Mouse (Mus musculus): ENCODE measurements around the gene Fam206a. TPM values are rescaled to one million over a fixed set of nuclear protein-coding genes. Genes with fewer than 3 reads are reported as not detected.
A peak's percentile ranks its signal among the peaks of the same experiment; 100 is the strongest.

The Fam206a gene
- polyA plus RNA-seq, 1 experiment from 2014 or later, result 17.8 TPM

DNA sequence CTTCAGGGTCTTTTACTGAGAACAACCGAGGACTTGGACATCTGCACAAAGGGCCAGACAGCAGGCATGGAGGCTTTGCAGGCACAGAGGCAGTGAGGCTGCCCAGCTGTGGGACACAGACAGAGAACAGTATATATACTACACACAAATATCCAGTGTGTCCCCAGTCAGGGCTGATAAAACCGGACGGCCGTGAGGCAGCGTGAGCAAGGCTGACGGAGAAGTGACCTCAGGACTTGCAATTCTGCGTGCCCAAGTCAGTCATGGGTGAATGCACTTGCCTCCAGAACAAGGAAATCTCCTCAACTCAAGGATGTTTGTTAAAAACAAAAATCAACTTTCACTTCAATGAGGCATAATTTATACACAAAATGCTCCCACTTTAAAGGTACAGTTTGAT lies 29.9 kb downstream of the Fam206a start:
- ATAC-seq (ENCODE audit: low read depth), result no peak
- Histone ChIP-seq H3K9ac (replicated peaks; ENCODE audit: low read depth, low read length) (no peak overlapping the region), H3K4me1 (ENCODE audit: control insufficient read depth, insufficient read depth, low read length) (no peaks in the 10 kb centered on the region), H3K27ac (ENCODE audit: low read depth, low read length) (no peak overlapping the region), H3K4me2 (ENCODE audit: low read depth, low read length) (no peak overlapping the region), H3K36me3 (ENCODE audit: control insufficient read depth, insufficient read depth, low read length) (peaks cover 23% of the 10 kb centered on the region), H3K4me3 (ENCODE audit: low read depth, low read length) (no peak overlapping the region), H3K27me3 (ENCODE audit: control insufficient read depth, insufficient read depth, low read length) (no peaks in the 10 kb centered on the region), H3K9me3 (ENCODE audit: control insufficient read depth, low read length) (no peaks in the 10 kb centered on the region)
- WGBS, result 90% methylated on average over 7 of the region's 7 CpGs

DNA sequence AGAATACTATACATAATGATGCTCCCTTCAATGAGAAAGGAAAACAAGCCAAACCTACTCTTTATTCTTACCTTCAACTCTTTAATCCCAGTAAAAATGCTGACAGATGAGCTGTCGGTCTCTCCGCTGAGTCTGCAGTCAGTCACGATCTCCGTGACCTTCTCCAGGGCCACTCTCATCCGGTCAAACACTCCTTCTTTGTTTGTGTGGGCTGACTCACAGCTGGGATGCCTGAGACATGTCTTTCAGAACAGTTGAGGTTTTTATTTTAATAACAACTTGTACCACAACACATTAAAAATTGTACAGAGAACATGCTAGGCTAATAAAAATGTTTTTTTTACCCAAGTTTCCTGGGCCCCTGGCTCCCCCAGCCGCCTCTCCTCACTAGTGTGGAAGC lies 35.5 kb downstream of the Fam206a start:
- ATAC-seq (ENCODE audit: low read depth), result no peak
- WGBS, result 87% methylated on average over 6 of the region's 6 CpGs
- Histone ChIP-seq H3K4me1 (ENCODE audit: control insufficient read depth, insufficient read depth, low read length) (no peaks in the 10 kb centered on the region), H3K9me3 (ENCODE audit: control insufficient read depth, low read length) (no peaks in the 10 kb centered on the region), H3K27me3 (ENCODE audit: control insufficient read depth, insufficient read depth, low read length) (no peaks in the 10 kb centered on the region), H3K27ac (ENCODE audit: low read depth, low read length) (no peak overlapping the region), H3K36me3 (ENCODE audit: control insufficient read depth, insufficient read depth, low read length) (peaks cover 25% of the 10 kb centered on the region; the same call in 1 of the 2 replicates), H3K9ac (replicated peaks; ENCODE audit: low read depth, low read length) (no peak overlapping the region), H3K4me2 (ENCODE audit: low read depth, low read length) (no peak overlapping the region), H3K4me3 (ENCODE audit: low read depth, low read length) (no peak overlapping the region)

GRCm38 (mm10) chr4:56840297-56840696 lies 38.2 kb downstream of the Fam206a start:
- Histone ChIP-seq H3K4me3 (ENCODE audit: low read depth, low read length) (no peak overlapping the region), H3K36me3 (ENCODE audit: control insufficient read depth, insufficient read depth, low read length) (peaks cover 18% of the 10 kb centered on the region; the same call in 1 of the 2 replicates), H3K4me2 (ENCODE audit: low read depth, low read length) (no peak overlapping the region), H3K27me3 (ENCODE audit: control insufficient read depth, insufficient read depth, low read length) (no peaks in the 10 kb centered on the region), H3K9ac (replicated peaks; ENCODE audit: low read depth, low read length) (no peak overlapping the region), H3K27ac (ENCODE audit: low read depth, low read length) (no peak overlapping the region), H3K9me3 (ENCODE audit: control insufficient read depth, low read length) (no peaks in the 10 kb centered on the region), H3K4me1 (ENCODE audit: control insufficient read depth, insufficient read depth, low read length) (no peaks in the 10 kb centered on the region)
- ATAC-seq (ENCODE audit: low read depth), result no peak
- 90% methylated on average over 3 of the region's 3 CpGs for WGBS

DNA sequence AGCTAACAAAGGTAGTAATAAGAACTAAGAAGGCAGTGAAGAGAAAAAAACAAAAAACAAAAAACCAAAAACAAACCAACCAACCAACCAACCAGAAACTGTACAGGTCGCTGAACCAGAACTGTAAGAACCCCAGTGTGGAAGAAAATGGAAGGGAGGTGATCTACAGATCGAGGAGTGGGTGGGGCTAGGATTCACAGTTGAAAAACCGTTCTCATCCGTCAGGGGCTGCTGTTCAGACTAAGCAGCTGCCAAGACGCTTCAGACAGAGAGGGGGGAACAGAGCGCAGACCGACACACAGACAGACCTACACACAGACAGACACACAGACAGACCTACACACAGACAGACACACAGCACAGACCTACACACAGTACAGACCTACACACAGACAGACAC lies 40.4 kb downstream of the Fam206a start:
- no peak overlapping the region for H3K9ac ChIP-seq (replicated peaks; ENCODE audit: low read depth, low read length)
- no peaks in the 10 kb centered on the region for H3K9me3 ChIP-seq (ENCODE audit: control insufficient read depth, low read length)
- no peak for ATAC-seq (ENCODE audit: low read depth)
- no peaks in the 10 kb centered on the region for H3K4me1 ChIP-seq (ENCODE audit: control insufficient read depth, insufficient read depth, low read length)
- no peaks in the 10 kb centered on the region for H3K27me3 ChIP-seq (ENCODE audit: control insufficient read depth, insufficient read depth, low read length)
- no peak overlapping the region for H3K4me3 ChIP-seq (ENCODE audit: low read depth, low read length)
- H3K36me3 ChIP-seq (ENCODE audit: control insufficient read depth, insufficient read depth, low read length), result peaks cover 11% of the 10 kb centered on the region; the same call in 1 of the 2 replicates
- no peak overlapping the region for H3K4me2 ChIP-seq (ENCODE audit: low read depth, low read length)
- 81% methylated on average over 7 of the region's 7 CpGs for WGBS
- no peak overlapping the region for H3K27ac ChIP-seq (ENCODE audit: low read depth, low read length)

GRCm38 (mm10) chr4:56843963-56844362 lies 41.8 kb downstream of the Fam206a start:
- Histone ChIP-seq H3K27ac (ENCODE audit: low read depth, low read length) (no peak overlapping the region), H3K4me1 (ENCODE audit: control insufficient read depth, insufficient read depth, low read length) (no peaks in the 10 kb centered on the region), H3K4me3 (ENCODE audit: low read depth, low read length) (no peak overlapping the region), H3K36me3 (ENCODE audit: control insufficient read depth, insufficient read depth, low read length) (peaks cover 11% of the 10 kb centered on the region; the same call in 1 of the 2 replicates), H3K27me3 (ENCODE audit: control insufficient read depth, insufficient read depth, low read length) (no peaks in the 10 kb centered on the region), H3K9me3 (ENCODE audit: control insufficient read depth, low read length) (no peaks in the 10 kb centered on the region), H3K4me2 (ENCODE audit: low read depth, low read length) (no peak overlapping the region), H3K9ac (replicated peaks; ENCODE audit: low read depth, low read length) (no peak overlapping the region)
- ATAC-seq (ENCODE audit: low read depth), result no peak
- WGBS, result 96% methylated on average over 2 of the region's 2 CpGs

DNA sequence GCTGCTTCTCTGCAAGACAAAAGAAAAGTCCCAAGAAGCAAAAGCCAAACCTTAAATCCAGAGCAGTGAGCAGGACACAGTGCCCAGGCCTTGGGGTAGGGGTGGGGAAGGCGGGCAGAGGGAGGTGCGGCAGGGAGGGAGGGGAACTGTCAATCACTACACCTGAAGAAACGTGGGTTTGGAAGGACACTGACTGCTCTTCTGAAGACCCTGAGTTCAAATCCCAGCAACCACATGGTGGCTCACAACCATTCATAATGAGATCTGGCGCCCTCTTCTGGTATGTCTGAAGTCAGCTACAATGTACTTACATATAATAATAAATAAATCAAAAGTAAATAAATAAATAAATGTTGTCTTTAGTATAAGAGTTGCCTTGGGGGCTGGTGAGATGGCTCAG lies 42.8 kb downstream of the Fam206a start:
- Histone ChIP-seq H3K27me3 (ENCODE audit: control insufficient read depth, insufficient read depth, low read length) (no peaks in the 10 kb centered on the region), H3K9ac (replicated peaks; ENCODE audit: low read depth, low read length) (no peak overlapping the region), H3K4me1 (ENCODE audit: control insufficient read depth, insufficient read depth, low read length) (no peaks in the 10 kb centered on the region), H3K36me3 (ENCODE audit: control insufficient read depth, insufficient read depth, low read length) (peaks cover 11% of the 10 kb centered on the region; the same call in 1 of the 2 replicates), H3K9me3 (ENCODE audit: control insufficient read depth, low read length) (no peaks in the 10 kb centered on the region), H3K27ac (ENCODE audit: low read depth, low read length) (no peak overlapping the region), H3K4me3 (ENCODE audit: low read depth, low read length) (no peak overlapping the region), H3K4me2 (ENCODE audit: low read depth, low read length) (no peak overlapping the region)
- WGBS, result 94% methylated on average over 4 of the region's 4 CpGs
- no peak for ATAC-seq (ENCODE audit: low read depth)

DNA sequence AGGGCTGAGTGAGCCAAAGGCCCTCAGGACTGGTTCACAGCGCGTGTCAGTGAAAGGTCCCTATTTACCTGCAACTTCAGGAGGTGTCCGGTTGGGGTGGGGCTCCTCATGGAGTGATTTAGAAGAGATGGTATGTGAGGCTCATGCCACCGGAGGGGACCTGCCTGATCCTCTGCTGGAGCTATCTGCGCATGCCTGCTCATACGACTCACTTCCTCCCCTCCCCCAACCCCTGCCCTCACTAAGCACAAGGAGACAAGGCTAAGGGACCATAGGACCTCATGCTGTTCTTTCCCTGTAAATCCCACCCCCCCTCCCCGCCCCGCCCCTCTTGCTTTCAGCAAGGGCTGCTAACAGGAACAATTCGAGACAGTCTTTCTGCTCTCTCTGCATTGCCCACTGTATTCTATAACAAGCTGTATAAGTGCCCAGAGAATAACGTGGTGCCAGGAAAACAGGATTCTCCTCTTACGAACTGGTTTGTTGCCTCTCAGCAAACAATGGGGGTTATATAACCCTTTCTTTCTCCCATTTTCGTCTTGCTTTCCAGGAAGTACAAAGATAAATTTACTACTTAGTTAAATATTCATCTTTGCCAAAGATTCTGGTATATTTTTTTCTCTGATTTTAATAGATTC lies 43.9 kb downstream of the Fam206a start:
- Histone ChIP-seq H3K4me1 (ENCODE audit: control insufficient read depth, insufficient read depth, low read length) (no peaks in the 10 kb centered on the region), H3K27me3 (ENCODE audit: control insufficient read depth, insufficient read depth, low read length) (no peaks in the 10 kb centered on the region), H3K9me3 (ENCODE audit: control insufficient read depth, low read length) (no peaks in the 10 kb centered on the region), H3K4me2 (ENCODE audit: low read depth, low read length) (no peak overlapping the region), H3K9ac (replicated peaks; ENCODE audit: low read depth, low read length) (no peak overlapping the region), H3K36me3 (ENCODE audit: control insufficient read depth, insufficient read depth, low read length) (peaks cover 8% of the 10 kb centered on the region; the same call in 1 of the 2 replicates), H3K4me3 (ENCODE audit: low read depth, low read length) (no peak overlapping the region), H3K27ac (ENCODE audit: low read depth, low read length) (no peak overlapping the region)
- 51% methylated on average over 12 of the region's 12 CpGs for WGBS
- peak; percentile 14; the same call in 1 of the 2 replicates for ATAC-seq (ENCODE audit: low read depth)

DNA sequence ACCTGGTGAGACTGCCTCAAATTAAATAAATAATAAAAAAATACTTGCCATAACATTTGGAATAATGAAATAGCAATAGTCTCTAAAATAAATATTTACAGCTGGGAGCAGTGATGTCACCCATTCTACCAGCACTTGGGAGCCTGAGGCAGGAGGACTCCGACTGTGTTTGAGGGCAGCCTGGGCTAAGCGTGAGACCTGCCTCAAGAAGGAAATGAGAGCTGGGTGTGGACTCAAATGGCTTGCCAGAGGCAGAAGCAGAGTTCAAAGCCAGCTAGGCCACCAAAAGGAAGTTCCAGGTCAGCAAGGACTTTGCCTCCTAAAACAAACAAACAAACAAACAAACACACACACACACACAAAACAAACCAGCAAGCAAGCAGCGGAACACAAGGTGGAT lies 45.3 kb downstream of the Fam206a start:
- ATAC-seq (ENCODE audit: low read depth), result no peak
- no peaks in the 10 kb centered on the region for H3K27me3 ChIP-seq (ENCODE audit: control insufficient read depth, insufficient read depth, low read length)
- WGBS, result 87% methylated on average over 3 of the region's 3 CpGs

GRCm38 (mm10) chr4:56848044-56848443 lies 45.9 kb downstream of the Fam206a start:
- no peak overlapping the region for H3K4me2 ChIP-seq (ENCODE audit: low read depth, low read length)
- no peaks in the 10 kb centered on the region for H3K4me1 ChIP-seq (ENCODE audit: control insufficient read depth, insufficient read depth, low read length)
- no peaks in the 10 kb centered on the region for H3K27me3 ChIP-seq (ENCODE audit: control insufficient read depth, insufficient read depth, low read length)
- H3K9me3 ChIP-seq (ENCODE audit: control insufficient read depth, low read length), result no peaks in the 10 kb centered on the region
- 94% methylated on average over 6 of the region's 6 CpGs for WGBS
- no peak overlapping the region for H3K27ac ChIP-seq (ENCODE audit: low read depth, low read length)
- H3K9ac ChIP-seq (replicated peaks; ENCODE audit: low read depth, low read length), result no peak overlapping the region
- no peak for ATAC-seq (ENCODE audit: low read depth)
- H3K36me3 ChIP-seq (ENCODE audit: control insufficient read depth, insufficient read depth, low read length), result peaks cover 6% of the 10 kb centered on the region; the same call in 1 of the 2 replicates
- no peak overlapping the region for H3K4me3 ChIP-seq (ENCODE audit: low read depth, low read length)

More for the DNA sequence above, 45.3 kb downstream of the Fam206a start:
- no peaks in the 10 kb centered on the region for H3K9me3 ChIP-seq (ENCODE audit: control insufficient read depth, low read length)
- H3K4me2 ChIP-seq (ENCODE audit: low read depth, low read length), result no peak overlapping the region
- H3K27ac ChIP-seq (ENCODE audit: low read depth, low read length), result no peak overlapping the region
- peaks cover 6% of the 10 kb centered on the region; the same call in 1 of the 2 replicates for H3K36me3 ChIP-seq (ENCODE audit: control insufficient read depth, insufficient read depth, low read length)
- no peak overlapping the region for H3K9ac ChIP-seq (replicated peaks; ENCODE audit: low read depth, low read length)
- H3K4me1 ChIP-seq (ENCODE audit: control insufficient read depth, insufficient read depth, low read length), result no peaks in the 10 kb centered on the region
- H3K4me3 ChIP-seq (ENCODE audit: low read depth, low read length), result no peak overlapping the region

All from neural tube, embryonic 14.5 days (tissue).